Comparison of ENCODE assay signal across 9 mouse cellular contexts in genomic region chr10:43022190-43022761, GRCm38 (mm10).
DNase-seq lines count a peak whose midpoint lies in the region; ATAC-seq and TF ChIP-seq lines count a peak whose summit lies in the region.
"Had no signal": no experiment of that assay in that cellular context is flagged by ENCODE, and none has a peak within 500 bp of the region (broad histone marks: within the 10 kb centered on the region; RNA-seq: fewer than 3 reads in every experiment).

No protein-coding gene starts in this region.

- DNase-seq in kidney, adult 2 months = no peak
- DNase-seq in embryo, embryonic 10 days (ENCODE audit: low spot score) = peak; percentile 47
- DNase-seq in thymus, postnatal 0 days (ENCODE audit: low spot score) = no peak
- DNase-seq in adrenal gland, adult 2 months = no peak
- no peak for DNase-seq in thymus, postnatal 36 days

- no peak for TF ChIP-seq CTCF in kidney, adult 2 months (conservative IDR thresholded peaks at IDR 0.05; ENCODE audit: insufficient read depth, insufficient read length, low read depth, low read length)

- H3K4me3 ChIP-seq in kidney, embryonic 15.5 days (replicated peaks) = peak overlapping the region; percentile 54
- no peak overlapping the region for H3K4me3 ChIP-seq in kidney, adult 2 months (ENCODE audit: insufficient read depth, low read depth, low read length)
- peak overlapping the region; percentile 57 for H3K4me3 ChIP-seq in intestine, embryonic 15.5 days (replicated peaks)
- peak overlapping the region; percentile 41 for H3K4me3 ChIP-seq in neural tube, embryonic 14.5 days (ENCODE audit: low read depth, low read length)

- peak overlapping the region; percentile 48 for H3K9ac ChIP-seq in kidney, embryonic 15.5 days
- no peak overlapping the region for H3K9ac ChIP-seq in intestine, embryonic 15.5 days
- H3K9ac ChIP-seq in neural tube, embryonic 14.5 days (replicated peaks; ENCODE audit: low read depth, low read length) = 0 out of 2 replicates have a peak overlapping the region, but pooled peaks have one; percentile 26

- peak overlapping the region; percentile 96 for H3K4me2 ChIP-seq in kidney, embryonic 15.5 days
- peak overlapping the region; percentile 99 for H3K4me2 ChIP-seq in intestine, embryonic 15.5 days (replicated peaks)
- H3K4me2 ChIP-seq in neural tube, embryonic 14.5 days (ENCODE audit: low read depth, low read length) = peak overlapping the region; percentile 77

- H3K36me3 ChIP-seq in kidney, embryonic 15.5 days = no peaks in the 10 kb centered on the region
- H3K36me3 ChIP-seq in kidney, adult 2 months (ENCODE audit: control insufficient read depth, insufficient read depth, low read length) = no peaks in the 10 kb centered on the region
- no peaks in the 10 kb centered on the region for H3K36me3 ChIP-seq in intestine, embryonic 15.5 days
- H3K36me3 ChIP-seq in neural tube, embryonic 14.5 days (ENCODE audit: control insufficient read depth, insufficient read depth, low read length) = no peaks in the 10 kb centered on the region
- H3K36me3 ChIP-seq: G1E had no signal

- H3K9me3 ChIP-seq in kidney, embryonic 15.5 days (replicated peaks) = no peaks in the 10 kb centered on the region
- H3K9me3 ChIP-seq in intestine, embryonic 15.5 days = no peaks in the 10 kb centered on the region
- no peaks in the 10 kb centered on the region for H3K9me3 ChIP-seq in neural tube, embryonic 14.5 days (ENCODE audit: control insufficient read depth, low read length)

- WGBS in kidney, embryonic 15.5 days = 9% methylated on average over 29 of the region's 29 CpGs
- 20% methylated on average over 29 of the region's 29 CpGs for WGBS in kidney, adult 2 months
- 10% methylated on average over 28 of the region's 29 CpGs for WGBS in intestine, embryonic 15.5 days
- 6% methylated on average over 29 of the region's 29 CpGs for WGBS in neural tube, embryonic 14.5 days

- TF ChIP-seq POLR2A in kidney, adult 2 months (IDR thresholded peaks at IDR 0.05; ENCODE audit: low read depth, low read length) = no peak

- peak; percentile 46; the same call in 1 of the 2 replicates for ATAC-seq in kidney, embryonic 15.5 days (replicated peaks; ENCODE audit: low FRiP score)
- ATAC-seq in intestine, embryonic 15.5 days = peak; percentile 4; the same call in 1 of the 2 replicates
- ATAC-seq in neural tube, embryonic 14.5 days (ENCODE audit: low read depth) = peak; percentile 47

- H3K27me3 ChIP-seq in kidney, embryonic 15.5 days = peaks cover 63% of the 10 kb centered on the region
- peaks cover 6% of the 10 kb centered on the region; the same call in 1 of the 2 replicates for H3K27me3 ChIP-seq in kidney, adult 2 months (replicated peaks; ENCODE audit: control insufficient read depth, insufficient read depth, low read length)
- H3K27me3 ChIP-seq in intestine, embryonic 15.5 days (replicated peaks) = peaks cover 47% of the 10 kb centered on the region
- no peaks in the 10 kb centered on the region for H3K27me3 ChIP-seq in neural tube, embryonic 14.5 days (ENCODE audit: control insufficient read depth, insufficient read depth, low read length)

- peaks cover 28% of the 10 kb centered on the region for H3K4me1 ChIP-seq in kidney, embryonic 15.5 days
- no peaks in the 10 kb centered on the region for H3K4me1 ChIP-seq in kidney, adult 2 months (ENCODE audit: control insufficient read depth, insufficient read depth, low read length)
- H3K4me1 ChIP-seq in intestine, embryonic 15.5 days (replicated peaks) = peaks cover 14% of the 10 kb centered on the region
- H3K4me1 ChIP-seq in neural tube, embryonic 14.5 days (ENCODE audit: control insufficient read depth, insufficient read depth, low read length) = peaks cover 21% of the 10 kb centered on the region

- no peak overlapping the region for H3K27ac ChIP-seq in kidney, embryonic 15.5 days
- no peak overlapping the region for H3K27ac ChIP-seq in kidney, adult 2 months (ENCODE audit: insufficient read depth, low read depth, low read length)
- H3K27ac ChIP-seq in intestine, embryonic 15.5 days = no peak overlapping the region
- H3K27ac ChIP-seq in neural tube, embryonic 14.5 days (ENCODE audit: low read depth, low read length) = no peak overlapping the region
